Mouse (Mus musculus): ENCODE measurements around the gene Fis1.

DNA sequence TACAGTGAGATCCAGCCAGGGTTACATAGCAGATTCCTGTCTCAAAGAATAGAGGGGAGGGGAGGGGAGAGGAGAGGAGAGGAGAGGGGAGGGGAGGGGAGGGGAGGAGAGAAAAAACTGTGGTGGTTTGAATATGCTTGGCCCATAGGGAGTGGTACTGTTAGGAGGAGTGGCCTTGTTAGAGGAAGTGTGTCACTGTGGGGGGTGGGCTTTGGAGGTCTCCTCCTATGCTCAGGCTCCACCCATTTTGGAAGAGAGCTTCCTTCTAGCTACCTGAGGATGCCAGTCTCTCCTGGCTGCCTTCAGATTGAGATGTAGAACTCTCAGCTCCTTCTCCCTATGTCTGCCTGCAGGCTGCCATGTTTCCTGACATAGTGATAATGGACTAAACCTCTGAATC, 5.2 kb upstream of the Fis1 start:
- TF ChIP-seq POLR2A (IDR thresholded peaks at IDR 0.05; ENCODE audit: low read depth, low read length): no peak
- no peak for TF ChIP-seq UBTF (IDR thresholded peaks at IDR 0.05; ENCODE audit: low read depth, low read length)
- TF ChIP-seq BHLHE40 (IDR thresholded peaks at IDR 0.05; ENCODE audit: low read depth, low read length): no peak
- TF ChIP-seq NRF1 (IDR thresholded peaks at IDR 0.05; ENCODE audit: low read depth, low read length): no peak
- no peak for TF ChIP-seq EP300 (IDR thresholded peaks at IDR 0.05; ENCODE audit: low read length)
- TF ChIP-seq CTCF (conservative IDR thresholded peaks at IDR 0.05 in 1 of 2, IDR thresholded peaks at IDR 0.05 in 1 of 2; ENCODE audit: low read depth in 2 of 2, low read length in 2 of 2): no peak
- no peak for TF ChIP-seq ZC3H11A (IDR thresholded peaks at IDR 0.05; ENCODE audit: low read depth, low read length)
- TF ChIP-seq RAD21 (IDR thresholded peaks at IDR 0.05; ENCODE audit: low read depth, low read length): no peak
